Mouse (Mus musculus) intestine, embryonic 16.5 days (tissue): ENCODE results near the gene Tmem82. TPM values are rescaled to one million over a fixed set of nuclear protein-coding genes. Genes with fewer than 3 reads are reported as not detected.

Experiments
- ATAC-seq: fragments of 200-750 bp; cut with Nextera tagmentation; 2 replicates; pipeline ENCODE4 v1.8.0; 2017; ENCODE audit warnings: moderate TSS enrichment, moderate library complexity
- H3K27ac ChIP-seq: fragments of 300-500 bp; sonication (generic); 2 replicates; pipeline ENCODE4 v1.5.1; 2014; ENCODE audit warnings: mild to moderate bottlenecking, low read length
- H3K27me3 ChIP-seq: fragments of 300-500 bp; sonication (generic); replicated peaks from 2 replicates; pipeline ENCODE4 v1.6.1; 2014; ENCODE audit warnings: low read length, control low read depth, mixed read lengths; ENCODE audit not compliant: control insufficient read depth, insufficient read depth
- H3K36me3 ChIP-seq: fragments of 300-500 bp; sonication (generic); 2 replicates; pipeline ENCODE4 v1.6.1; 2014; ENCODE audit warnings: low read length, control low read depth; ENCODE audit not compliant: control insufficient read depth, insufficient read depth
- H3K4me1 ChIP-seq: fragments of 300-500 bp; sonication (generic); 2 replicates; pipeline ENCODE4 v1.6.1; 2014; ENCODE audit warnings: low read length, control low read depth, mixed read lengths; ENCODE audit not compliant: control insufficient read depth, insufficient read depth
- H3K4me2 ChIP-seq: fragments of 300-500 bp; sonication (generic); 2 replicates; pipeline ENCODE4 v1.6.1; 2014; ENCODE audit warnings: low read depth, low read length, control low read depth
- H3K4me3 ChIP-seq: fragments of 300-500 bp; sonication (generic); 2 replicates; pipeline ENCODE4 v1.5.1; 2014; ENCODE audit warnings: mild to moderate bottlenecking, low read length
- H3K9ac ChIP-seq: fragments of 300-500 bp; sonication (generic); 2 replicates; pipeline ENCODE4 v1.6.1; 2014; ENCODE audit warnings: low read depth, low read length
- H3K9me3 ChIP-seq: fragments of 300-500 bp; sonication (generic); 2 replicates; pipeline ENCODE4 v1.6.1; 2016; ENCODE audit warnings: low read length, control low read depth; ENCODE audit not compliant: control insufficient read depth
- WGBS: fragments of 180-500 bp; shearing (Covaris S2); extraction: QIAGEN DNeasy Blood & Tissue Kit; methylation state at CpG from one replicate; pipeline ENCODE4 v1.1.7; 2014; 5-methylcytosine and 5-hydroxymethylcytosine counted together
- polyA plus RNA-seq: library from polyadenylated mRNA; unstranded; fragments of >200 nt; fragmentation: Nextera tagmentation; extraction: Ambion mirVana; gene quantifications from 2 replicates; pipeline ENCODE4 v1.2.1, GENCODE M21; 2015

The Tmem82 gene
- polyA plus RNA-seq, 1 experiment from 2014 or later: 31.7 TPM

DNA sequence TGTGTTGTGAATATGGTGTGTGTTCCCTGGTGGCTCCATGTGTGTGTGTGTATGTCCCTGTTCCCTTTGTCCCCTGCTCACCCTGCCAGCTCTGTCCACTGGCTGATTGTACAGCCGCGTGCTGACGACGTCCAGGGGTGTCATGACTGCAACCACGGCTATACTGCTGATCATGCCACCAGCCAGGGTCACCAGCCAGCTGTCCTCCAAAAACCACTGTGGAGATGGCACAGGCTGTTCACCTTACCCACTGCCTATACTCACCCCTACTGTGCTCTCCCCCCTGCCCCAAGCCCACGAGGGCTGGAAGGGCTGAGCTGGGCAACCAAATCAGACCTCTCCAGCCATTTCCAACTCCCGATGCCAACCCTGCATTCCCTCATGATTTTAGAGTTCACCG lies 2.9 kb upstream of the Tmem82 start:
- Histone ChIP-seq H3K27ac (no peak overlapping the region), H3K4me2 (no peak overlapping the region), H3K9me3 (no peaks in the 10 kb centered on the region), H3K9ac (no peak overlapping the region), H3K4me1 (peaks cover 25% of the 10 kb centered on the region), H3K27me3 (no peaks in the 10 kb centered on the region), H3K36me3 (0 out of 2 replicates have a peak, but pooled peaks cover under 1% of the 10 kb centered on the region), H3K4me3 (no peak overlapping the region)
- ATAC-seq: no peak
- 85% methylated on average over 8 of the region's 8 CpGs for WGBS

- peak overlapping the region; percentile 38; the same call in 1 of the 2 replicates for H3K27ac ChIP-seq
- 79% methylated on average over 9 of the region's 9 CpGs for WGBS
- no peaks in the 10 kb centered on the region for H3K27me3 ChIP-seq
- no peak overlapping the region; the same call in 1 of the 2 replicates for H3K4me2 ChIP-seq
- no peak overlapping the region for H3K9ac ChIP-seq
- H3K4me1 ChIP-seq: peaks cover 25% of the 10 kb centered on the region
- no peak overlapping the region for H3K4me3 ChIP-seq
- H3K36me3 ChIP-seq: no peaks in the 10 kb centered on the region
- H3K9me3 ChIP-seq: no peaks in the 10 kb centered on the region
- no peak for ATAC-seq
Observed at GRCm38 (mm10) chr4:141619299-141619883, 958 bp upstream of the Tmem82 start.

DNA sequence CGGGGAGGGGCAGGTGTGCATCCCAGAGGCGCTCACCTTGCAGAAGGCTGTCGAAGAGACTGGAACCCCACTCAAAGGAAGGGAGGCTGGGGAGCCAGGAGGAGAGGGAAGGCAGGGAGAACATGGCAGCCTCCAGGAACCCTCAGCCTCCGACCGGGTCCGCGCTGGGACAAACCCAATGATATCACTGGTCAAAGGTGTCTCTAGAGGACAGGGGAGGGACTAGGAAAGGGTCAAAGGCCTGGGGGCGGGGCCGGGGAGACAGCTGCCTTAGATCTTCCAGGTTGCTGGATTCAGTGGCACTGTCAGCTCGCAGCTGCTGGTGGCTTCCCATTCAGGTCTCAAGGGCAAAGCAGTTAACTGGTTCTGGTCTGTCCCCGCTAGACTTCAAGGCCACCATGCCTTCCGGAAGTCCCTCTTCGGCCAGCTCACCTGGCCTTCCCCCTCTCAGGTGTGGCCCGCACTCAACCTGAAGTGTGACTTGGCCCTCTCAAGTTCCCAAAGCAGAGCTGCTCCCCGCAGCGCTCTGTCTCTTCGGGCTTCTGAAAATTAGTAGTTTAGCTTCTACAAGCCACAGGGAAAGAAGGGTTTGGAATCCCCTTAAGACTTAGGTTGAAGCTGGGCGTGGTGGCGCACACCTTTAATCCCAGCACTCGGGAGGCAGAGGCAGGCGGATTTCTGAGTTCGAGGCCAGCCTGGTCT lies 419 bp downstream of the Tmem82 start:
- H3K4me3 ChIP-seq: peak overlapping the region; percentile 56
- WGBS: 12% methylated on average over 22 of the region's 22 CpGs
- peak overlapping the region; percentile 54 for H3K4me2 ChIP-seq
- peak overlapping the region; percentile 80 for H3K27ac ChIP-seq
- ATAC-seq: peak; percentile 82
- no peaks in the 10 kb centered on the region for H3K27me3 ChIP-seq
- H3K9ac ChIP-seq: peak overlapping the region; percentile 73
- no peaks in the 10 kb centered on the region for H3K36me3 ChIP-seq
- H3K9me3 ChIP-seq: no peaks in the 10 kb centered on the region
- peaks cover 16% of the 10 kb centered on the region for H3K4me1 ChIP-seq

GRCm38 (mm10) chr4:141617299-141617698 lies 1.1 kb downstream of the Tmem82 start:
- Histone ChIP-seq H3K36me3 (no peaks in the 10 kb centered on the region), H3K4me3 (peak overlapping the region; percentile 56), H3K9me3 (no peaks in the 10 kb centered on the region), H3K27me3 (no peaks in the 10 kb centered on the region), H3K4me2 (peak overlapping the region; percentile 54), H3K27ac (peak overlapping the region; percentile 80), H3K9ac (peak overlapping the region; percentile 73), H3K4me1 (peaks cover 16% of the 10 kb centered on the region)
- peak; percentile 51 for ATAC-seq
- 6% methylated on average over 20 of the region's 20 CpGs for WGBS

- ATAC-seq: no peak
- Histone ChIP-seq H3K27me3 (no peaks in the 10 kb centered on the region), H3K27ac (no peak overlapping the region), H3K4me1 (peaks cover 16% of the 10 kb centered on the region), H3K9ac (peak overlapping the region; percentile 73), H3K4me3 (peak overlapping the region; percentile 56), H3K9me3 (no peaks in the 10 kb centered on the region), H3K4me2 (peak overlapping the region; percentile 54), H3K36me3 (no peaks in the 10 kb centered on the region)
- WGBS: 77% methylated on average over 6 of the region's 6 CpGs
Observed at GRCm38 (mm10) chr4:141616811-141617210, 1.6 kb downstream of the Tmem82 start.

GRCm38 (mm10) chr4:141614946-141615345 lies 3.5 kb downstream of the Tmem82 start:
- ATAC-seq: no peak
- H3K9ac ChIP-seq: peak overlapping the region; percentile 33; the same call in 1 of the 2 replicates

GRCm38 (mm10) chr4:141609538-141609937 lies 8.9 kb downstream of the Tmem82 start:
- H3K27me3 ChIP-seq: no peaks in the 10 kb centered on the region
- 73% methylated on average over 6 of the region's 6 CpGs for WGBS
- H3K9ac ChIP-seq: no peak overlapping the region

More at GRCm38 (mm10) chr4:141614946-141615345, 3.5 kb downstream of the Tmem82 start:
- 84% methylated on average over 14 of the region's 14 CpGs for WGBS
- Histone ChIP-seq H3K4me1 (peaks cover 16% of the 10 kb centered on the region), H3K9me3 (no peaks in the 10 kb centered on the region), H3K4me2 (no peak overlapping the region), H3K27me3 (no peaks in the 10 kb centered on the region), H3K36me3 (no peaks in the 10 kb centered on the region), H3K4me3 (no peak overlapping the region), H3K27ac (no peak overlapping the region)

GRCm38 (mm10) chr4:141605861-141606260 lies 12.6 kb downstream of the Tmem82 start, which contains the start of gene Fblim1:
Gene Fblim1 (minus strand): TSS chr4:141606096.
- Histone ChIP-seq H3K4me1 (peaks cover 14% of the 10 kb centered on the region), H3K9ac (no peak within 1 kb of the TSS), H3K4me2 (no peak within 1 kb of the TSS), H3K4me3 (no peak within 1 kb of the TSS), H3K36me3 (no peaks in the 10 kb centered on the region), H3K27ac (0 out of 2 replicates have a peak within 1 kb of the TSS, but pooled peaks have one; percentile 70), H3K27me3 (no peaks in the 10 kb centered on the region), H3K9me3 (no peaks in the 10 kb centered on the region)
- no peak for ATAC-seq
- WGBS: 79% methylated on average over 11 of the region's 11 CpGs

More at GRCm38 (mm10) chr4:141609538-141609937, 8.9 kb downstream of the Tmem82 start:
- no peaks in the 10 kb centered on the region for H3K36me3 ChIP-seq
- no peaks in the 10 kb centered on the region for H3K9me3 ChIP-seq
- H3K4me1 ChIP-seq: peaks cover 2% of the 10 kb centered on the region
- no peak overlapping the region for H3K27ac ChIP-seq
- no peak overlapping the region for H3K4me2 ChIP-seq
- no peak for ATAC-seq
- no peak overlapping the region for H3K4me3 ChIP-seq

DNA sequence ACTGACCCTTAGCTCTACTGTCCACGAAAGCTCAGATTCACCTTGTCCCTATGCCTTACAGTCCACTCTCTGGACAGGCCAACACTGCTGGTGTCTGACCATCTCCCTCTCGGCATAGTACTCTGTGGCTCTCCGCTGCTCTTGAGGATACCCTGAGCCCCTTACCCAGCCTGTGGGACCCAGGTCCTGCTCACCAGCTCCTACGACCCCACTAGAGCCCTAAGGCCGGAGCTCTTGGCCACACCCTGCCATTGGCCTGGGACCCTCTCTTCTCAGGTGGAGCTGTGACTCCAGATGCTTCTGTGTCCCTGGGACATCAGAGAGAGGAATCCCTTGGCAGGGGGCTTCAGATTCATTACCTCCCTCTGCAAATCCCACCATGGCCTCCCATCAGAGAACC lies 13.0 kb downstream of the Tmem82 start:
- peaks cover 17% of the 10 kb centered on the region for H3K4me1 ChIP-seq
- H3K36me3 ChIP-seq: no peaks in the 10 kb centered on the region
- 89% methylated on average over 5 of the region's 5 CpGs for WGBS
- no peak overlapping the region for H3K4me2 ChIP-seq
- no peak overlapping the region for H3K9ac ChIP-seq
- no peak overlapping the region for H3K27ac ChIP-seq
- no peaks in the 10 kb centered on the region for H3K27me3 ChIP-seq
- H3K9me3 ChIP-seq: no peaks in the 10 kb centered on the region
- no peak for ATAC-seq
- no peak overlapping the region for H3K4me3 ChIP-seq
